Mouse (Mus musculus): ENCODE results near the gene Ano2. TPM values are rescaled to one million over a fixed set of nuclear protein-coding genes. Genes with fewer than 3 reads are reported as not detected.

Gene Ano2
- total RNA-seq, 2 experiments from 2014 or later: 4.5 to 4.8 TPM

- TF ChIP-seq CTCF (IDR thresholded peaks at IDR 0.05): peak; percentile 55
- Histone ChIP-seq H3K4me3 (no peak overlapping the region), H3K27ac (no peak overlapping the region)
- intact Hi-C loops (cut with DNase I): loop anchor here (2.0 kb wide), 1 partner anchor 298 kb away; the partner anchor contains the start of gene Ntf3
- peak; percentile 20 to 26 for DNase-seq (ENCODE audit: extremely low spot score in 1 of 2, low spot score in 2 of 2)
These were observed 178.3 kb downstream of the Ano2 start for GRCm38 (mm10) chr6:125868516-125868915.

GRCm38 (mm10) chr6:125871482-125871881 is 181.3 kb downstream of the Ano2 start:
- intact Hi-C loops (cut with DNase I): no loop called here
- no peak overlapping the region for H3K27ac ChIP-seq
- H3K4me3 ChIP-seq: no peak overlapping the region
- peak in 1 of 2 experiments; percentile 19 for DNase-seq (ENCODE audit: extremely low spot score in 1 of 2, low spot score in 2 of 2)
- no peak for TF ChIP-seq CTCF (IDR thresholded peaks at IDR 0.05)

GRCm38 (mm10) chr6:125874742-125875141 is 184.5 kb downstream of the Ano2 start:
- Histone ChIP-seq H3K27ac (no peak overlapping the region), H3K4me3 (no peak overlapping the region)
- no peak for TF ChIP-seq CTCF (IDR thresholded peaks at IDR 0.05)
- intact Hi-C loops (cut with DNase I): no loop called here
- no peak for DNase-seq (ENCODE audit: extremely low spot score in 1 of 2, low spot score in 2 of 2)

- no peak for DNase-seq (ENCODE audit: extremely low spot score in 1 of 2, low spot score in 2 of 2)
- intact Hi-C loops (cut with DNase I): no loop called here
- Histone ChIP-seq H3K4me3 (no peak overlapping the region), H3K27ac (no peak overlapping the region)
- TF ChIP-seq CTCF (IDR thresholded peaks at IDR 0.05): no peak
These were observed 186.7 kb downstream of the Ano2 start for GRCm38 (mm10) chr6:125876884-125877283.

GRCm38 (mm10) chr6:125878671-125879070 is 188.5 kb downstream of the Ano2 start:
- no peak overlapping the region for H3K27ac ChIP-seq
- TF ChIP-seq CTCF (IDR thresholded peaks at IDR 0.05): no peak
- no peak overlapping the region for H3K4me3 ChIP-seq
- intact Hi-C loops (cut with DNase I): no loop called here
- DNase-seq (ENCODE audit: extremely low spot score in 1 of 2, low spot score in 2 of 2): no peak

GRCm38 (mm10) chr6:125879306-125879705 is 189.1 kb downstream of the Ano2 start:
- intact Hi-C loops (cut with DNase I): no loop called here
- no peak for TF ChIP-seq CTCF (IDR thresholded peaks at IDR 0.05)
- no peak overlapping the region for H3K4me3 ChIP-seq

GRCm38 (mm10) chr6:125888596-125888995 is 198.4 kb downstream of the Ano2 start:
- DNase-seq (ENCODE audit: extremely low spot score in 1 of 2, low spot score in 2 of 2): no peak
- Histone ChIP-seq H3K27ac (no peak overlapping the region), H3K4me3 (no peak overlapping the region)
- intact Hi-C loops (cut with DNase I): no loop called here
- TF ChIP-seq CTCF (IDR thresholded peaks at IDR 0.05): no peak

More at GRCm38 (mm10) chr6:125879306-125879705, 189.1 kb downstream of the Ano2 start:
- no peak overlapping the region for H3K27ac ChIP-seq
- DNase-seq (ENCODE audit: extremely low spot score in 1 of 2, low spot score in 2 of 2): no peak

GRCm38 (mm10) chr6:125894340-125894739 is 204.1 kb downstream of the Ano2 start:
- DNase-seq (ENCODE audit: extremely low spot score in 1 of 2, low spot score in 2 of 2): no peak
- no peak for TF ChIP-seq CTCF (IDR thresholded peaks at IDR 0.05)
- Histone ChIP-seq H3K4me3 (no peak overlapping the region), H3K27ac (no peak overlapping the region)
- intact Hi-C loops (cut with DNase I): no loop called here

GRCm38 (mm10) chr6:125914446-125914845 is 224.2 kb downstream of the Ano2 start:
- no peak for DNase-seq (ENCODE audit: extremely low spot score in 1 of 2, low spot score in 2 of 2)
- no peak for TF ChIP-seq CTCF (IDR thresholded peaks at IDR 0.05)
- no peak overlapping the region for H3K4me3 ChIP-seq
- no peak overlapping the region for H3K27ac ChIP-seq
- intact Hi-C loops (cut with DNase I): no loop called here

- no peak for DNase-seq (ENCODE audit: extremely low spot score in 1 of 2, low spot score in 2 of 2)
- no peak overlapping the region for H3K4me3 ChIP-seq
- intact Hi-C loops (cut with DNase I): no loop called here
- TF ChIP-seq CTCF (IDR thresholded peaks at IDR 0.05): no peak
- H3K27ac ChIP-seq: no peak overlapping the region
These were observed 232.5 kb downstream of the Ano2 start for GRCm38 (mm10) chr6:125922746-125923145.

- no peak for DNase-seq (ENCODE audit: extremely low spot score in 1 of 2, low spot score in 2 of 2)
- H3K4me3 ChIP-seq: no peak overlapping the region
- no peak for TF ChIP-seq CTCF (IDR thresholded peaks at IDR 0.05)
- H3K27ac ChIP-seq: no peak overlapping the region
- intact Hi-C loops (cut with DNase I): no loop called here
These were observed 234.8 kb downstream of the Ano2 start for GRCm38 (mm10) chr6:125924979-125925378.

GRCm38 (mm10) chr6:125925861-125926260 is 235.6 kb downstream of the Ano2 start:
- DNase-seq (ENCODE audit: extremely low spot score in 1 of 2, low spot score in 2 of 2): no peak
- Histone ChIP-seq H3K4me3 (no peak overlapping the region), H3K27ac (no peak overlapping the region)
- TF ChIP-seq CTCF (IDR thresholded peaks at IDR 0.05): no peak
- intact Hi-C loops (cut with DNase I): no loop called here

GRCm38 (mm10) chr6:125931926-125932325 is 241.7 kb downstream of the Ano2 start:
- intact Hi-C loops (cut with DNase I): no loop called here
- Histone ChIP-seq H3K27ac (no peak overlapping the region), H3K4me3 (no peak overlapping the region)
- no peak for DNase-seq (ENCODE audit: extremely low spot score in 1 of 2, low spot score in 2 of 2)
- TF ChIP-seq CTCF (IDR thresholded peaks at IDR 0.05): no peak

All from left cerebral cortex, adult 2 months (tissue).